Mouse (Mus musculus) left cerebral cortex, adult 18-20 months (tissue): ENCODE measurements at regions not wholly inside any gene's neighbourhood (a gene's known extent, or its start where the extent isn't known, plus 50 kb on each side); places are given as distances from the start of the nearest gene placed in this dataset.

Experiments
- DNase-seq, 2 experiments: peaks; one replicate each; pipeline ENCODE4 v3.0.0; 2021 to 2022; ENCODE audit warnings: low spot score in 2 of 2, mixed read lengths in 1 of 2

DNA sequence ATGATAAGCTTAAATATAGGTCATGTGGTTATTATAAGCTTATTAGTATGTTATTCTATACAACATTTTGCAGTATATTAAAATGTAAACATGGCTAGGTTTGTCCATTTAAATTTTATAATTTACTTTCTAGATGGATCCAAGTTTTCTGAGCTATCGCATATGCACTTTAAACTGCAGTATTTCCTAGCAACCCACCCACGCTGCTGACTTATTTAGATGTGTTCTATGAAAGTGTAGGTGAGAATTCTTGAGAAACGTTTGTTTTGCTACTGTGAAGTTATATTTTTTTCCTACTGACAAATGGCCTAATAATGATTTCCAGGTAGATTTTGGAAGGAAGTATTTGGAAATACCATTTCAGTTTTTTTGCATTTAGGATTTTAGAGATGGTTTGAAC lies 308.0 kb downstream of the Gbe1 start:
- DNase-seq, result no peak

GRCm38 (mm10) chr16:70643630-70644264 lies 330.0 kb downstream of the Gbe1 start:
- DNase-seq, result peak in 1 of 2 experiments; percentile 16

- no peak for DNase-seq
These were observed 331.0 kb downstream of the Gbe1 start for GRCm38 (mm10) chr16:70644695-70645279.

DNA sequence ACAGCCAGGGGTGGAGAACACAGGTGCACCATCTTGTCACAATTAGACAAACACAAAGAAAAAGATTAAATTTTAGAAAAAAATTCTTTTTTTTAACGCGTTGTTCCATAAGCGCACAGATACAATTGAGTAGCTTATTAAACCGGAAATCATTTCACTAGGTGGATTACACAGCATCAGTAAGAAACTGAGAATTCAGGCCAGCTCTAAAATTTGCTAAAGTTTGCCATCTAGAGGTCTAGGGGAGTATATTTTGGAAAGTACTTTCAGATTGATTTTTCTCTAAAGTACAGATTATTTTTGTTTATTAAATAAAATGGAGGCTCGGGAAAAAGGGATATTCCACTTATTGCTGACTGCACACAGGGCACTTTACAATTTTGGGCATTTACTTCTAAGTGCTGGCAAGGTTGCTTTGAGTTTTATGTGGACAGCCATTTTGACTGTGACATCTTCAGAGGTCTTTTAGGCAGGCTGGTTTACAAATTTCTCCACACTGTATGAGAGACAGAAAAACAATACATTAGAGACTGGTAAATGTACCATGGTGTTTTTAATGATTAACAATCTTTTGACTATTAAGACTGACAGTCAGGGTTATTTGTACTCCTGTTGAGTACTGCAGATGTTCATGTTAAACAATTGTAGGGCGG lies 340.8 kb downstream of the Gbe1 start:
- no peak for DNase-seq

DNA sequence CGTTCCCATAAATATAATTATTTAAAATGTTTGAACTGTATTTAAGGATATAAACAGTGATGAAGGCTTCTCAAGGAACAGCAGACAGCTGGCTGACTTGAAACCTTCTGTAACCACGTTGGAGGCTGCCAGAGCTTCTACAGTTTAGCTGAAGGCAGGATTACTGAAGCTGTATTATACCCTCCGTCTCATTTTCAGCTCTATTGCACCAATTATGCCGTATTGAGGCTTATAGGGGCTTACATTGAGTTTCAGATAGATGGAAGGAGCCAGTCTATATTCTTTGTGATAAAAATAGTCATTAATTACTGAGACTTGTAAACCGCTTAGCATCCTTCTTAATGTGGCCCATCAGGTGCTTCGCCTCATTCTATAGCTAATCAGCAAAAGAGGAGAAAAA lies 376.1 kb downstream of the Gbe1 start:
- DNase-seq, result no peak

DNA sequence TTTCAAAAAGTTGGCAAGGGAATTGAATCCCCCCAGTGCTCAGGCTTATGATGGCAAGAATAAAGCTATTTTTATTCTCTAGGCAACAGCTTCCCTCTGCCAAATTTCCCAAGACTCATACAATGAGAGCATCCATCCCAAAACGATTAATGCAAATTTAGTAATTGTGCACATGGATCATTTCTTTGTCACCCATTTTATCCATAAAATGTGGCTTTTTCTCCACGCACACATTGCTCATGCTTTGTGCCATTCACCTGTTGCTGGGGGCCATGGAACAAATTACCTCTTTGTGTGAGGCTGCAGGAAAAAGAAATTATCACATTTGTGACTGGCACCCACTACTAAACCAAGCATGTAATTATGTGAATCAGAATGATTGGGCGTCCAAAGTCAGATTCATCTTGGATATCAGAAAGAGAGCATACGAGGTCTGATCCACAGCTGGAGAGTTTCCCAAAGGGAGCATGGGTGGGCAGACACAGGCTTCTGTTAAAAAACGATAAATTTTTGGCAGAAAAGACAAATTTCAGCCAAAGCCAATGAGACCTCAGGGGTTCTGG lies 411.1 kb downstream of the Gbe1 start:
- DNase-seq, result no peak

DNA sequence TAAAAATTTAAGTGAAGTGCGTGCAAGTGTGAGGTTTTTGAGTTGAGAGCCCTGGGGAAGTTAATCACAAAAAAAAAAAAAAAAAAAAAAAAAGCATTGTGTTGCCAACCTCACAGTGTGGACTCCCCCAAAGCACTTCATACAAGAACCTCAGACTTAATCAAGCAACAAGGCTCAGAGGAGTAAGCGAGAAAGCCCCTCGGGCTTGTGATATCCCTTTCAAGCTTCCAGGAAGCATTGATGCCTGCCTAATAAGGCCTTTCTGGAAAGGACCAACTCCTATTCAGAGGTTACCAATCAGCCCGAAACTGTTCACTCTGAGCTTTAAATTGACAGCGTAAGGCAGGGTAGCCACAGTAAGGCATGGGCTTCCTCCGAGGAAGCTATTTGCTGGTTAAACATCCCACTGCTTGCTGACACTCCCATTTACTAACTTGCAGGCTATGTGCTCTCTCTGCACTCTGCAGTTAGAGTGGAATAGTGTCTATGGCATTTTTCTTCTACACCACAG lies 411.6 kb downstream of the Gbe1 start:
- no peak for DNase-seq

- DNase-seq, result no peak
These were observed 419.3 kb downstream of the Gbe1 start for GRCm38 (mm10) chr16:70733016-70733415.

DNA sequence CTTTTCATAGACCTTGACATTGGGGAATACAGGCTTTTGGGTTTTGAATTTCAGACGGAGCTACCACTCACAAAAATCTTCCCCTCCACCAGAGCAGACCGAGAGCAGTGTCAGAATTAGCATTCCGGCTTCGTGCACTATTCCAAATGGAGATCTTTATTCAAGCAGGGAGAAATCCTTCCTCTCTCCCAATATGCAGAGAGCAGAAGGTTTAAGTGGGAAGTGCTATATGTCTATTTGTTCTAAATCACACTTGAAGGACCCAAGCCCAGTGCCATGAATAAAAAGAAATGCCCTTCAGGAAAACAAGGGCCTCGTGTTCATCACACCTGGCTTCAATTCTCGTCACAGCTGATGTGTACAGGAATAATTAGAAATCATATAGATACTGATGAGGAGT lies 426.3 kb downstream of the Gbe1 start:
- peak in 1 of 2 experiments; percentile 15 for DNase-seq

DNA sequence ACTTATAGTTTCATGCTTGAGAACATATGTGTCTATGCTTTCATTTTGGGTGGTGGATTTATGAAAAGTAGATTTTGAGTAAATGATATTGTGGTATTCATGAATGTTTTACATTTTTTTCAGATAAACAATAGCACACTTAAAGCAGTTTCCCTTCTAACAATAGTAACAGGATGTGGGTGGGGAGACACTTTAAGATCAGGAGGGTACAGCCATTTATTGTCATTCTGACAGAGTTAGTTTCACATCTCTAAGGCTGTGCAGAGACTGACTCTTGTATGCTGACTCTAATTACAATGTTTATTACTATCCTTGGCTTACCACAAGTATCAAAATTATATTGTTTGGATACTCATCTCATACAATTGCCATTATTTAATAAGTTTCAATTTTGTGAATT lies 440.5 kb downstream of the Gbe1 start:
- no peak for DNase-seq

- no peak for DNase-seq
These were observed 484.3 kb downstream of the Gbe1 start for GRCm38 (mm10) chr16:70798061-70798460.

GRCm38 (mm10) chr16:70803549-70803948 lies 489.8 kb downstream of the Gbe1 start:
- no peak for DNase-seq

DNA sequence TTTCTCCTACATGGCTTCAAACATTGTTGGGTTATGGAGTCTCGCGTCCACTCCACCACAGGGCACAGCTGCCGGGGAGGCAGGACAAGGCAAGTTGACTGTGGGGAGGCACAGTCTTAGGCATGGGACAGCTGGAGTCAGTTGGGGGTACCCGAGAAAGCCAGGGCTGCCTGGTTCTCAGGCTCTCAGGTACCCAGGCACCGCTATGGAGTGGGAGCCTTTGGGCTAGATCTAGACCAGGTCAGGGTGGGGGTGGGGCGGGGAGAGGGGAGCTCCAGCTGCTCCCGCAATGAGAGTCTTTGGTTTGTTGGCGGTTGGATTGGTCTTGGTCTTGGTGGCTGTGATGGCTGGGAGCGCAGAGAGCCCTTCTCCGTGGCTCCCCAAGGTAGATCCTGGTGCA lies 512.2 kb downstream of the Gbe1 start:
- no peak for DNase-seq

DNA sequence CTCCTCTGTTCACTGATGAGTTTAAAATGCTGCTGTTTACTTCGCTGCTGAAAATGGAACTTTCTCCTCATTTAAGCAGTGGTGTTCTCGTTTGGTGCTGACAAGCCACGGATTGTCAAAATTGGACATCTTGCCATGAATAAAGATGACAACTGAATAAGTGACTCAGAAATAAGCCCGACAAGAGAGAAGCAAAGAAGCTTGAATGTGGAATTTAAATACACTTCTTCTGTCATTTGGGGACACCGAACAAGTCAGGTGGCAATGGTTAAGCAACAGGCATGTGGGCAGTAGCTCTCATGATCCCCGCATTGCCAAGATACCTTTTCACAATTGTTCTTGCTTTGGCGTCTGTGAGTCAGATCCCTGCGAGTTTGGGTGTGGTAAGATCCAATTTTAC lies 521.3 kb downstream of the Gbe1 start:
- peak in 1 of 2 experiments; percentile 27 for DNase-seq

- DNase-seq, result no peak
These were observed 524.4 kb downstream of the Gbe1 start for GRCm38 (mm10) chr16:70838139-70838538.

DNA sequence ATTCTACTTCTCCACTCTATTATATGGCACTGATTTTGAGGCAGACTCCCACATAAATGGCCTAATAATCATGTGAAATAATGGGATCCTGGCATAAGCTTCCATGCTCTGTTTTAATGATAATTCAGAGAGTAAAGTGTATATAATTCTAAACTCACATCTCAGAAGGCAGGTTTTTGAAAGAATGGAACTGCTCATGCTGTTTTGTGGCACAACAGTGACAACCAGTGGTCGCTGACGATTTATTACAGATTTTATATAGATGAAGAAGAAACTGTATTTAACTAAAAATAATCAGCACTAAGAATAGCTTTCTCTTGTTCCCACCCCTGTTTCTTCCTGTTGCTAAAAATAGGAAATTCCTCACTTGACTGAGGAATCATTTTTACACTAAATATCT lies 554.5 kb downstream of the Gbe1 start:
- peak; percentile 11 to 22 for DNase-seq

DNA sequence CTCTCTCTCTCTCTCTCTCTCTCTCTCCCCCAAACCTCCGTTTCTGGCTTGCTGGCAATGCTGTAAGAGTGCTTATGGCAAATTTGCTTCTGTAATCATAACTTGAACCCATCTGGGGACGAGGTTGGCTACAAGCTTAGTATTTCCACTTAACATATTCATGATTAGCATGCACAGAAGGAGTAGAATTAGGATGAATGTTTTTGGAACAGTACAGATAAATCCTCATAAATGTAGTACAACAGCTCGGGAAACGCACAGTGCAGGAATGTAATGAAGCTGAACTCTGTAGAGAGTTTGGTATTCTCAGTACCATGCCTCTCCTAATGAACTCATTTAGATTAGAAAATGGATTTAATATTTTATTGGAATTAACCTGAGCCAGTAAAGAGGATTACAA lies 555.5 kb downstream of the Gbe1 start:
- DNase-seq, result no peak

DNA sequence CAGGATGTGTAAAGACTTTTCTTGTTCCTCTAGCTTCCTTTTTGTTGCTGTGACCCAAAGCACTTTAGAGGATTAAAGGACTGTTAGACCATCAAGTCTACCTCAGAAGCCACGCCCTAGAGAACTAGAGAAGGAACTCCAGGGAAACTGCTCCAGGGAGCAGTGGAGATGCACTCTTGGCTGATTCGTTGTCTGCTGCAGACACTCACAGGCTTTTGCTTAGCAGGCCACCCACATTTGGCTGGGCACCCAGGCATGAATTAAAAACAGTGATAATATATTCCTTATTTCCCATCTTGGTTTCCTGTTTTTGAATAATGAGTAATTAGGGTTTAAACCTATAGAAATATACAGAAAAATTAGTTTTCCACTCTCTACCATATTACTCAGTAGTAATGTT lies 560.3 kb downstream of the Gbe1 start:
- DNase-seq, result peak in 1 of 2 experiments; percentile 43

GRCm38 (mm10) chr16:70880678-70881077 lies 566.9 kb downstream of the Gbe1 start:
- DNase-seq, result peak; percentile 6 to 13

DNA sequence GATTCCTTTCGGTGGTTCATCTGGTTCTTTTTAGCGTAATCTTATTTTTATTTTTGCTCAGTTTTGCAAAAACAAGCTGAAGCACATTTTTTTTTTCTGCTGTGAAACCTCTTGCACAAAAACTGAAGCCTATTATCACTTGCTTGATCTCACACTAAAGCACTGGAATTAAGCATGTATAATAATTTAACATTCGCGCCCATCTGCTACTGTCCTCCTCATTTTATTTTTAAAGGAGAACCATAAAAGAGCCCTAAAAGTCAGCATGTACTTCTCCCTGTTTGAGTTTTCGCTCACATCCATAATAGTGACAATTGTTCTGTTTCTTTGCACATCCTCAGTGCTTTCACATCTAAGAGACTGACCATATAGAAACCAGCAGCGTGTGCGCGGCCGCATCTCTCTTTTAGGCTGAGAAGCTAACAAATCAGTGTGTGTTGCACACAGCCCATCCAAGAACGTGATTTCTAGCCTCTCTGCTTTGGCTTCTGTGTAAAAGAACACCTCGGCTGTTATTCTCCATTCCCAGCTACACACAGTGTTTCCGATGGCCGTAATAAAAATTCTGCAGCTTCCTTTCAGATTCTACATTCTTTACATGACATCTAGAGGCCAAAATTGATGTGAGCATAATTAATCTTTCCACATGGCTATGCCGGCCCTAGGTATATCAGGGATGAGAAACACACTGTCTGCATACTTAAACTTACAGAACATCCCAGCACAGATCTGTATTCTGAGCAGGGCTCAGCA lies 567.5 kb downstream of the Gbe1 start:
- DNase-seq, result peak; percentile 9 to 34

DNA sequence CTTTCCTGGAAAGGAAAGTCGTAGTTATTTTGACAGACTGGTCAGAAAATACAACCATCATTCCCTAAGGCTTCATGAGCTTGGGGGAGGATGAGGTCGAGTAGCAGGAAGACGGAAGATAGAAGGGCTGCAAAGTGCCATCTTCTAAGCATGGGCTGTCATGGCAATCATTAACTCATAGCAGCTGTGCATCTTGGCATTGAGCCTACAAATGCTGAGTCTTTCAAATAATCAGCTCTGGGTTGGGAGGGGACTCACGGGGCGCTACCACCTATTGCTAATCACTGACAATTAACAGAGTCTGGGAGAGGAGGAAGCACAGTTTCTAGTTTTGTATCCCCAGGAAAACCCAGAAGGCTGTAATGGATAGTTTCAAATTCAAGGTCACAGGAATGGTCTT lies 586.3 kb downstream of the Gbe1 start:
- no peak for DNase-seq

DNA sequence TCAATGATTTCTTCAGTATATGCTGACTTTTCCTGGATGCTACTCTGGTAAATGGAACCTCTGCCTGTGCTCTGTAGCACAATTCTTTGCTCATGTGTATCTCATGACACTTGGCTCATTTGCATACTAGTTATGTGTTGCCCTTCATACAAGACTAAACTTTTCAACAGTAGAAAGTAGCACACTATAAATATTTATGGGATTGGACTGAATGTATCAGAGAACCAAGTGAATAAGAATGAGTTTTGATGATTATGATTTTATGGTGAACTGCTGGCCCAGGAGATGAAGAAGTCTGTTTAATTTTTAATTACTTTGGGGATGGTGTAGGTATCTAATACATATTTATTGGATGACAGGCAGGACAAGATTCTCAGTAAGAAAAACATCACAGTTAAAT lies 606.3 kb downstream of the Gbe1 start:
- no peak for DNase-seq
